Mouse (Mus musculus): ENCODE data around the gene Zfp972. TPM values are rescaled to one million over a fixed set of nuclear protein-coding genes. Genes with fewer than 3 reads are reported as not detected.
"Not testable (repeated sequence)": the region's sequence is repeated elsewhere in the genome, so short reads cannot be mapped to it uniquely, and the experiment has no call there.

Zfp972 gene
- 1.1 and 1.2 TPM in 2 replicates for polyA plus RNA-seq (2015; fragmentation: Nextera tagmentation; extraction: Ambion mirVana)

DNA sequence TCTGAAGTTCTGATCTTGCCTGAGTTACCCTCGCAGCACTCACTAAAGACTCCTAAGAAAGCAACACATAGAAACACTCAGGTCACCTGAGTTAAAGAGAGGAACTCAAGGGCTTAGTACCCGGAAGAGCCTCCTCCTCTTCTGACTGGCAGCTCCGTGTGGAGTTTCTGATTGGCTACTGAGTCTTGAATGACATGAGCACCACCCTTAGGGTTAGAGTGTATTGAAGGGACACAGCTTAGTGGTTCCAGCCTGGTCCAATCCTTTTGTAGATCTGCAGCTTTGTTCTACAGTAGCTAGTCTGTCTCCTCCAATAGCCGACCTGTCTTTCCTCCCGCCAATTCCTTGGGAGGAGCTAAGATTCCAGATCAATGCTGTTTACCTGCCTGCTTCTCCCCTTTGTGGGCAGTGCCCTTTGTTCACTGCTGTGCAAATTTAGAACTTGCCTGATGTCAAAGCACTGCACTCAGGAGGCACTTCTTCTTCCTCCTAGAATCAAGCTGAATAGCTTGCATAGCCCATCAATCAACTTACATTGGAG lies at the start of gene Zfp972:
Gene Zfp972, minus strand, starts transcription at position 51 of the 541 bp plus-strand sequence.
- H3K9ac ChIP-seq (ENCODE audit: low read depth, low read length); ATAC-seq; H3K27me3 ChIP-seq (replicated peaks; ENCODE audit: control insufficient read depth, insufficient read depth, low read length); H3K4me1 ChIP-seq (ENCODE audit: control insufficient read depth, insufficient read depth, low read length); H3K4me3 ChIP-seq (ENCODE audit: low read length); H3K27ac ChIP-seq (ENCODE audit: low read length); H3K4me2 ChIP-seq (ENCODE audit: low read depth, low read length); H3K9me3 ChIP-seq (ENCODE audit: control insufficient read depth, low read length); H3K36me3 ChIP-seq (ENCODE audit: control insufficient read depth, insufficient read depth, low read length): not testable (repeated sequence)
- 51% methylated on average over 3 of the region's 5 CpGs for WGBS

DNA sequence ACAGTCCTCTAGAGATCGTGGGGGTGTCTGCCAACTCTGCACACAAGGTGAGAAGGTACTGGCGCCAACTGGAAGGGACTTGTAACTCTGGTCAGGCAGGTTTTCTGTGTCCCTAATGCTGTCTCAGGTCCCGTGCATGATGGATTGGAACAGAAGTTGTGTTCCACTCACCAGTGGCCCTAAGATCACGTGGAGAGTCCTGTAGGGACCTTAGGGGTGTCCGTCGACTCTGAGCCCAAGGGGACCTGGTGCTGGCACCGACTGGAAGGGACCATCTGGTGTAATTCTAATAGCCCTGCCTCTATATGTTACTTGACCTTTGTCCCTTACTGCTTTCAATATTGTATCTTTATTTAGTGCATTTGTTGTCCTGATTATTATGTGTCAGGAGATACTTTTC lies 49.4 kb upstream of the Zfp972 start:
- H3K4me2 ChIP-seq (ENCODE audit: low read depth, low read length); H3K9ac ChIP-seq (ENCODE audit: low read depth, low read length); H3K27ac ChIP-seq (ENCODE audit: low read length); ATAC-seq; H3K27me3 ChIP-seq (replicated peaks; ENCODE audit: control insufficient read depth, insufficient read depth, low read length); H3K9me3 ChIP-seq (ENCODE audit: control insufficient read depth, low read length); H3K36me3 ChIP-seq (ENCODE audit: control insufficient read depth, insufficient read depth, low read length); H3K4me1 ChIP-seq (ENCODE audit: control insufficient read depth, insufficient read depth, low read length); H3K4me3 ChIP-seq (ENCODE audit: low read length): not testable (repeated sequence)
- 77% methylated on average over 6 of the region's 7 CpGs for WGBS

DNA sequence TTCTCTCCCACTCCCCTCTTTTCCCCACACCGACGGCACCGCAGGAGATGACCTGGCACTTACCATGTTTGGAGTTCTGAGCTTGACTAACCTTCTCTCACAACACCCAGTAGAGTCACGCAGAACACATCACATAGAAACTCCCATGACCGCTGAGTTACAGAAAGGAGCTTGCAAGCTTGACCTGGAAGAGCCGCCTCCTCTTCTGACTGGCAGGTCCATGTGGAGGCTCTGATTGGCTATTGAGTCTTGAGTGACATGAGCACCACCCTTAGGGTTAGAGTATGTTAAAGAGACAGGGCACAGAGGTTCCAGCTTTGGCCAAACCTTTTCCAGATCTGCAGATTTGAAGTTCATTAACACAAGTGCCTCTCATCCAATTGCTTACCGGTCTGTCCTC lies 31.7 kb upstream of the Zfp972 start, which contains the start of gene Gm14326:
Gene Gm14326, minus strand, starts transcription at position 153 of the 400 bp plus-strand sequence.
- H3K9me3 ChIP-seq (ENCODE audit: control insufficient read depth, low read length); H3K36me3 ChIP-seq (ENCODE audit: control insufficient read depth, insufficient read depth, low read length): not testable (repeated sequence)
- WGBS: 0% methylated on average over 4 of the region's 7 CpGs

GRCm38 (mm10) chr2:177956734-177957133 lies 31.3 kb upstream of the Zfp972 start:
- H3K27me3 ChIP-seq (replicated peaks; ENCODE audit: control insufficient read depth, insufficient read depth, low read length); H3K4me2 ChIP-seq (ENCODE audit: low read depth, low read length); ATAC-seq; H3K9me3 ChIP-seq (ENCODE audit: control insufficient read depth, low read length); H3K4me1 ChIP-seq (ENCODE audit: control insufficient read depth, insufficient read depth, low read length); H3K36me3 ChIP-seq (ENCODE audit: control insufficient read depth, insufficient read depth, low read length); H3K27ac ChIP-seq (ENCODE audit: low read length): not testable (repeated sequence)
- Histone ChIP-seq H3K9ac (ENCODE audit: low read depth, low read length) (peak overlapping the region; percentile 60), H3K4me3 (ENCODE audit: low read length) (peak overlapping the region; percentile 48)
- WGBS: 0% methylated on average over 18 of the region's 18 CpGs

More for the DNA sequence above, 31.7 kb upstream of the Zfp972 start, which contains the start of gene Gm14326:
- not testable (repeated sequence) for H3K27me3 ChIP-seq (replicated peaks; ENCODE audit: control insufficient read depth, insufficient read depth, low read length); H3K4me1 ChIP-seq (ENCODE audit: control insufficient read depth, insufficient read depth, low read length); ATAC-seq; H3K27ac ChIP-seq (ENCODE audit: low read length); H3K4me2 ChIP-seq (ENCODE audit: low read depth, low read length)
- peak within 1 kb of the TSS; percentile 60 for H3K9ac ChIP-seq (ENCODE audit: low read depth, low read length)
- H3K4me3 ChIP-seq (ENCODE audit: low read length): peak within 1 kb of the TSS; percentile 48

DNA sequence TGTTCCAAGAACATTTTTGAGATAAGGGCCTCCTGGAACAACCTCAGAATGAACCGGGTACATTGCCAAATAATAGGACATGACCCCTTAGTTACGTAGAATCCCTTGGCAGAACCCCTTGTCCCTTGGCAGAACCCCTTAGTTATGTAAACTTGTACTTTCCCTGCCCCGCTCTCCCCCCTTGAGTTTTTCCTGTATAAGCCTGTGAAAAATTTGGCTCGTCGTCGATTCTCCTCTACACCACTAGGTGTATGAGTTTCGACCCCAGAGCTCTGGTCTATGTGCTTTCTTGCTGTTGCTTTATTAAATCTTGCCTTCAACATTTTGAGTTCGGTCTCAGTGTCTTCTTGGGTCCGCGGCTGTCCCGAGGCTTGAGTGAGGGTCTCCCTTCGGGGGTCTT lies 22.1 kb downstream of the Zfp972 start:
- H3K4me2 ChIP-seq (ENCODE audit: low read depth, low read length); H3K27me3 ChIP-seq (replicated peaks; ENCODE audit: control insufficient read depth, insufficient read depth, low read length); H3K9ac ChIP-seq (ENCODE audit: low read depth, low read length); H3K27ac ChIP-seq (ENCODE audit: low read length); H3K36me3 ChIP-seq (ENCODE audit: control insufficient read depth, insufficient read depth, low read length); H3K9me3 ChIP-seq (ENCODE audit: control insufficient read depth, low read length); H3K4me1 ChIP-seq (ENCODE audit: control insufficient read depth, insufficient read depth, low read length); H3K4me3 ChIP-seq (ENCODE audit: low read length); ATAC-seq: not testable (repeated sequence)
- WGBS: 84% methylated on average over 3 of the region's 12 CpGs

GRCm38 (mm10) chr2:177898171-177898570 lies 27.2 kb downstream of the Zfp972 start:
- not testable (repeated sequence) for ATAC-seq; H3K27me3 ChIP-seq (replicated peaks; ENCODE audit: control insufficient read depth, insufficient read depth, low read length); H3K9ac ChIP-seq (ENCODE audit: low read depth, low read length); H3K27ac ChIP-seq (ENCODE audit: low read length); H3K4me3 ChIP-seq (ENCODE audit: low read length); H3K4me1 ChIP-seq (ENCODE audit: control insufficient read depth, insufficient read depth, low read length); H3K4me2 ChIP-seq (ENCODE audit: low read depth, low read length); H3K36me3 ChIP-seq (ENCODE audit: control insufficient read depth, insufficient read depth, low read length); H3K9me3 ChIP-seq (ENCODE audit: control insufficient read depth, low read length)
- WGBS: 83% methylated on average over 2 of the region's 3 CpGs

GRCm38 (mm10) chr2:177897046-177897578 lies 28.3 kb downstream of the Zfp972 start, which contains the start of gene Gm14327:
TSS of gene Gm14327 (plus strand) at chr2:177897096.
- H3K27ac ChIP-seq (ENCODE audit: low read length); ATAC-seq; H3K4me1 ChIP-seq (ENCODE audit: control insufficient read depth, insufficient read depth, low read length); H3K4me2 ChIP-seq (ENCODE audit: low read depth, low read length); H3K27me3 ChIP-seq (replicated peaks; ENCODE audit: control insufficient read depth, insufficient read depth, low read length); H3K9me3 ChIP-seq (ENCODE audit: control insufficient read depth, low read length); H3K9ac ChIP-seq (ENCODE audit: low read depth, low read length); H3K36me3 ChIP-seq (ENCODE audit: control insufficient read depth, insufficient read depth, low read length): not testable (repeated sequence)
- peak within 1 kb of the TSS; percentile 24; the same call in 1 of the 2 replicates for H3K4me3 ChIP-seq (ENCODE audit: low read length)
- WGBS: 34% methylated on average over 8 of the region's 13 CpGs

DNA sequence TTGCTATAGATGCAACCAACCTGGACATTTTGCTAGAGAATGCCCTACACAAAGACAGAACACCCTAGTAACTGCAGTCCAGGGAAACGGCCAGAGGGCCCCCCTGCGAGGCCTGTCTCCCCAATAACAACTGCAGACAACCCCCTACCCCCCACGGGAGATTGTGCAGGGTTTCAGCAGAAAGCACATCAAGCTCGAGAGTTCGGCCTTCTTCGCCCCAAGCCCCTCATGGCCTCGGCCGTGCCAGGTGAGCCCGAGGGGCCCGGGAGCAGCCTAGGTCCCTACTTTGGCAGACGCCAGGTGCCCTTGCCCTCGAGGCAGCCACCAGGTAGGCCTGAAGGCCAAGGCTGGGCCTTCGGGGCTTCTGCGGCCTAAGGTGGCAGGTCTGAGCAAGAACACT lies 37.7 kb downstream of the Zfp972 start:
- not testable (repeated sequence) for H3K9ac ChIP-seq (ENCODE audit: low read depth, low read length); H3K27ac ChIP-seq (ENCODE audit: low read length); ATAC-seq; H3K4me2 ChIP-seq (ENCODE audit: low read depth, low read length); H3K4me3 ChIP-seq (ENCODE audit: low read length); H3K4me1 ChIP-seq (ENCODE audit: control insufficient read depth, insufficient read depth, low read length); H3K36me3 ChIP-seq (ENCODE audit: control insufficient read depth, insufficient read depth, low read length); H3K27me3 ChIP-seq (replicated peaks; ENCODE audit: control insufficient read depth, insufficient read depth, low read length); H3K9me3 ChIP-seq (ENCODE audit: control insufficient read depth, low read length)
- WGBS: 90% methylated on average over 14 of the region's 14 CpGs

GRCm38 (mm10) chr2:177862254-177862653 lies 63.2 kb downstream of the Zfp972 start:
- not testable (repeated sequence) for H3K4me2 ChIP-seq (ENCODE audit: low read depth, low read length); H3K9ac ChIP-seq (ENCODE audit: low read depth, low read length); H3K36me3 ChIP-seq (ENCODE audit: control insufficient read depth, insufficient read depth, low read length); ATAC-seq; H3K4me1 ChIP-seq (ENCODE audit: control insufficient read depth, insufficient read depth, low read length); H3K27ac ChIP-seq (ENCODE audit: low read length); H3K9me3 ChIP-seq (ENCODE audit: control insufficient read depth, low read length); H3K4me3 ChIP-seq (ENCODE audit: low read length); H3K27me3 ChIP-seq (replicated peaks; ENCODE audit: control insufficient read depth, insufficient read depth, low read length)
- 91% methylated on average over 2 of the region's 2 CpGs for WGBS

Data from intestine, embryonic 16.5 days (tissue).